Comparison of ENCODE assay signal across 19 mouse cellular contexts in genomic region chr5:30605649-30606048, GRCm38 (mm10). TPM values are rescaled to one million over a fixed set of nuclear protein-coding genes. Genes with fewer than 3 reads are reported as not detected.
DNase-seq lines count a peak whose midpoint lies in the region; ATAC-seq and TF ChIP-seq lines count a peak whose summit lies in the region.
"Had no signal": no experiment of that assay in that cellular context is flagged by ENCODE, and none has a peak within 500 bp of the region (broad histone marks: within the 10 kb centered on the region; RNA-seq: fewer than 3 reads in every experiment).

No protein-coding gene starts in this region.

- ATAC-seq in megakaryocyte-erythroid progenitor cell, adult 5-6 weeks (replicated peaks; ENCODE audit: low FRiP score, low TSS enrichment, poor library complexity, severe bottlenecking) = no peak
- ATAC-seq: intestine, postnatal 0 days; midbrain, embryonic 13.5 days had no signal

- H3K36me3 ChIP-seq in heart, embryonic 10.5 days = no peaks in the 10 kb centered on the region; the same call in 1 of the 2 replicates
- H3K36me3 ChIP-seq: embryonic facial prominence, embryonic 12.5 days; hindbrain, embryonic 12.5 days; liver, embryonic 13.5 days; midbrain, embryonic 13.5 days had no signal

- H3K27me3 ChIP-seq in heart, embryonic 10.5 days (ENCODE audit: insufficient read depth, poor library complexity, severe bottlenecking) = no peaks in the 10 kb centered on the region
- H3K27me3 ChIP-seq: liver, embryonic 13.5 days had no signal

- peak overlapping the region; percentile 80 for H3K27ac ChIP-seq in heart, embryonic 10.5 days
- peak overlapping the region; percentile 46; the same call in 1 of the 2 replicates for H3K27ac ChIP-seq in layer of hippocampus, adult 2 months
- 0 out of 2 replicates have a peak overlapping the region, but pooled peaks have one; percentile 74 for H3K27ac ChIP-seq in olfactory bulb, adult 2 months (ENCODE audit: insufficient read depth, low read depth, low read length)
- H3K27ac ChIP-seq: embryonic facial prominence, embryonic 12.5 days; gastrocnemius, adult 2 months; hindbrain, embryonic 12.5 days; liver, embryonic 13.5 days; midbrain, embryonic 13.5 days had no signal

- H3K9me3 ChIP-seq in heart, embryonic 10.5 days = no peaks in the 10 kb centered on the region
- H3K9me3 ChIP-seq: embryonic facial prominence, embryonic 12.5 days; hindbrain, embryonic 12.5 days; liver, embryonic 13.5 days; midbrain, embryonic 13.5 days had no signal

- no peak overlapping the region for H3K4me3 ChIP-seq in heart, embryonic 10.5 days
- no peak overlapping the region for H3K4me3 ChIP-seq in layer of hippocampus, adult 2 months
- H3K4me3 ChIP-seq in olfactory bulb, adult 2 months (ENCODE audit: insufficient read depth, low read depth, low read length) = no peak overlapping the region
- H3K4me3 ChIP-seq: embryonic facial prominence, embryonic 12.5 days; gastrocnemius, adult 2 months; hindbrain, embryonic 12.5 days; liver, embryonic 13.5 days; midbrain, embryonic 13.5 days had no signal

- no peak for TF ChIP-seq CTCF in layer of hippocampus, adult 2 months (conservative IDR thresholded peaks at IDR 0.05)
- TF ChIP-seq CTCF in olfactory bulb, adult 2 months (IDR thresholded peaks at IDR 0.05; ENCODE audit: insufficient read depth, low read depth, low read length) = no peak

- intact Hi-C loops in heart, postnatal 14 days (cut with DNase I) = no loop called here

- 81% methylated on average over 6 of the region's 6 CpGs for WGBS in heart, embryonic 10.5 days
- 91% methylated on average over 6 of the region's 6 CpGs for WGBS in olfactory bulb, adult 2 months

- no peak for TF ChIP-seq POLR2A in olfactory bulb, adult 2 months (IDR thresholded peaks at IDR 0.05; ENCODE audit: insufficient read depth, low read depth, low read length)

- H3K4me1 ChIP-seq in heart, embryonic 10.5 days = peaks cover 53% of the 10 kb centered on the region
- peaks cover 44% of the 10 kb centered on the region for H3K4me1 ChIP-seq in olfactory bulb, adult 2 months (ENCODE audit: control insufficient read depth, insufficient read depth, low read length)
- H3K4me1 ChIP-seq: embryonic facial prominence, embryonic 12.5 days; liver, embryonic 13.5 days had no signal

- peak; percentile 65 for DNase-seq in cerebellum, adult 11-12 months
- no peak for DNase-seq in cerebellum, adult 8-10 months
- DNase-seq in heart, embryonic 10.5 days (ENCODE audit: low spot score) = no peak
- no peak for DNase-seq in heart, postnatal 14 days
- no peak for DNase-seq in layer of hippocampus, adult 2 months (ENCODE audit: low spot score in 2 of 2)
- no peak for DNase-seq in layer of hippocampus, postnatal 36 days
- DNase-seq: kidney, postnatal 25 days; liver, embryonic 13.5 days; lung, adult 2 months; lung, postnatal 14 days had no signal

RNA-seq across cellular contexts. Expression of gene Kcnk3, which starts 17.7 kb away (rescaled TPM):
- polyA plus RNA-seq in heart, embryonic 10.5 days (2016; fragmentation: Nextera tagmentation; extraction: Ambion mirVana) = 17.0 and 34.2 TPM in 2 replicates
- total RNA-seq in heart, postnatal 14 days (2021) = 100 to 1,000 TPM; 181 to 186 TPM
- 10 to 100 TPM in 1 of 2 experiments, 1 to 10 TPM in 1; 9.7 to 11.3 TPM for total RNA-seq in layer of hippocampus, adult 2 months (2021)
- total RNA-seq in layer of hippocampus, postnatal 36 days (2021) = 1 to 10 TPM; 7.7 to 9.8 TPM
- not detected in 2 replicates for polyA plus RNA-seq in olfactory bulb, adult 2 months (2012; ENCODE audit: insufficient read depth, insufficient read length, low replicate concordance, missing spikeins)
- total RNA-seq in megakaryocyte-erythroid progenitor cell, adult 5-6 weeks (2014; fragmentation: Nextera tagmentation) = not detected in 2 replicates
- total RNA-seq in megakaryocyte-erythroid progenitor cell, adult 5-6 weeks (2017) = 0.04 TPM in 1 of 2 replicates, not detected in the other
- total RNA-seq: megakaryocyte, adult 5-6 weeks; neutrophil, adult 5-6 weeks had no signal

RNA-seq across cellular contexts. Expression of gene Slc35f6, which starts 42.1 kb away (rescaled TPM):
- polyA plus RNA-seq in heart, embryonic 10.5 days (2016; fragmentation: Nextera tagmentation; extraction: Ambion mirVana) = 25.5 and 28.4 TPM in 2 replicates
- total RNA-seq in heart, postnatal 14 days (2021) = 10 to 100 TPM; 37.4 to 39.9 TPM
- total RNA-seq in layer of hippocampus, adult 2 months (2021) = 10 to 100 TPM; 39.2 to 39.9 TPM
- total RNA-seq in layer of hippocampus, postnatal 36 days (2021) = 10 to 100 TPM; 34.2 to 35.3 TPM
- not detected in 2 replicates for polyA plus RNA-seq in olfactory bulb, adult 2 months (2012; ENCODE audit: insufficient read depth, insufficient read length, low replicate concordance, missing spikeins)
- total RNA-seq in megakaryocyte-erythroid progenitor cell, adult 5-6 weeks (2014; fragmentation: Nextera tagmentation) = 18.5 and 23.4 TPM in 2 replicates
- total RNA-seq in megakaryocyte-erythroid progenitor cell, adult 5-6 weeks (2017) = 6.8 and 8.9 TPM in 2 replicates

Comparison
In these comparisons a context has a peak if more than half of its experiments do, and no peak if none do; other contexts are left out.
1. RNA of gene Kcnk3, which starts 17.7 kb away (total RNA-seq): 181 to 186 TPM in heart, postnatal 14 days; 9.7 to 11.3 TPM in layer of hippocampus, adult 2 months, 7.7 to 9.8 TPM in layer of hippocampus, postnatal 36 days and 0.04 TPM in megakaryocyte-erythroid progenitor cell, adult 5-6 weeks; every median in the first group is over 10 times any median in the second.
2. Peak in every context shown above with its lines, with median percentiles within 50 percentile points of each other: H3K27ac ChIP-seq.